Mouse (Mus musculus) spleen, adult 2 months (tissue): ENCODE results near the gene Tm7sf3. TPM values are rescaled to one million over a fixed set of nuclear protein-coding genes. Genes with fewer than 3 reads are reported as not detected.

Source experiments
- DNase-seq, 2 experiments: peaks; one replicate each; pipeline versions ENCODE4 v3.0.0 to v3.0.0-alpha.2; 2012 to 2021; ENCODE audit warnings: low spot score in 2 of 2, low read depth in 1 of 2
- H3K27ac ChIP-seq: fragments of 200-500 bp; 2 replicates; pipeline ENCODE4 v1.5.1; 2012; ENCODE audit warnings: low read length, inconsistent platforms; ENCODE audit not compliant: insufficient read depth
- H3K27me3 ChIP-seq: fragments of 200-500 bp; 2 replicates; pipeline ENCODE4 v1.6.1; 2012; ENCODE audit warnings: mild to moderate bottlenecking, moderate library complexity, low read length, inconsistent platforms; ENCODE audit not compliant: control insufficient read depth, insufficient read depth
- H3K36me3 ChIP-seq: fragments of 200-500 bp; 2 replicates; pipeline ENCODE4 v1.6.1; 2012; ENCODE audit warnings: mild to moderate bottlenecking, low read length, inconsistent platforms; ENCODE audit not compliant: control insufficient read depth, insufficient read depth
- H3K4me1 ChIP-seq: fragments of 200-500 bp; 2 replicates; pipeline ENCODE4 v1.6.1; 2011; ENCODE audit warnings: inconsistent platforms; ENCODE audit not compliant: control insufficient read depth, insufficient read depth, insufficient read length
- H3K4me3 ChIP-seq: fragments of 200-500 bp; 2 replicates; pipeline ENCODE4 v1.5.1; 2011; ENCODE audit warnings: mild to moderate bottlenecking, inconsistent platforms; ENCODE audit not compliant: insufficient read depth, insufficient read length; ENCODE audit errors: extremely low read depth
- CTCF ChIP-seq: fragments of 200-500 bp; IDR thresholded peaks from 2 replicates; pipeline ENCODE4 v1.5.1; 2011; ENCODE audit warnings: mild to moderate bottlenecking, inconsistent platforms; ENCODE audit not compliant: insufficient read depth, insufficient read length, insufficient replicate concordance; ENCODE audit errors: extremely low read depth
- POLR2A ChIP-seq: fragments of 200-500 bp; IDR thresholded peaks from 2 replicates; pipeline ENCODE4 v1.6.1; 2011; ENCODE audit warnings: low read depth, low read length, inconsistent platforms
- whole genome bisulfite sequencing: fragments of 180-500 bp; shearing (Covaris S2); methylation state at CpG from one replicate; pipeline ENCODE4 v1.1.7; 2018; 5-methylcytosine and 5-hydroxymethylcytosine counted together
- polyA plus RNA-seq: library from polyadenylated mRNA; depleted of rRNA; stranded (reverse); fragments of >200 nt; gene quantifications from 2 replicates; pipeline ENCODE4 v1.2.3, GENCODE M21; 2012

Tm7sf3 gene
- polyA plus RNA-seq, 1 experiment = 8.5 TPM

DNA sequence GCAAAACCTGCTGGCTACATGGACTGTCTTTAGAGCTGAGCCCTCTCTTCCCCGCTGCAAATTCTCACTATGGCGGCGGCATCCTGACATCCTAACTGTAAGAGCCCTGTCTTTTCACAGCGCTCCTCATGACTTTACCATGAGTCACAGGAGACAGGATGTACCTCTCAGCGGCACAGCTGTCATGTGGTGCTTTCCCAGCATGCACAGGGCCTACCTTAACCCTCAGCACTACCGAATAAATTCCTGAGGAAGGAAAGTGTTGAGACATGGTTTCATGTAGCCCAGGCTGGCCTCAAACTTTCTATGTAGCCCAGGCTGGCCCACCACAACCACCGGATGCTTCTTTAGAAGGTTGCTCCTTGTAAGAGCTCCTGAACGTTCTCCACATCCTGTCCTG is 26.7 kb downstream of the Tm7sf3 start:
- TF ChIP-seq POLR2A (no peak), CTCF (no peak)
- Histone ChIP-seq H3K27ac (no peak overlapping the region), H3K27me3 (no peaks in the 10 kb centered on the region), H3K4me3 (no peak overlapping the region), H3K4me1 (no peaks in the 10 kb centered on the region), H3K36me3 (peaks cover 7% of the 10 kb centered on the region; the same call in 1 of the 2 replicates)
- no peak for DNase-seq
- 94% methylated on average over 8 of the region's 8 CpGs for WGBS

DNA sequence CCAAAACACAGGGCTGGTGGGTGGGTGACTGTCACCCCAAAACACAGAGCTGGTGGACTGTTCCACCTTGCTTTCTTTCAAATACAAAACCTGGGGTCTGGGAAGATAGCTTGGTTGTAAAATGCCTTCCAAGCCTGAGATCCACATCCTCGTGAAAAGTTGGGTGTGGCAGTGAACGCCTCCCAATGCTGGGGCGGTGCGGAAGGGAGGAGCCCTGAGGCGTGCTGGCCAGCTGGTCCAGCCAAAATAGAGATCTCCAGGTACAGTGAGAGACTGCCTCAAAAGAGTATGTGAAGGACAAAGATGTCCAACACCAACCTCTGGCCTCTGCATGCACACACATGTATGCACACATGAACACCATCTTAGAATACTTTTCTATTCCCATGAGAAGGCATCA is 28.1 kb downstream of the Tm7sf3 start:
- H3K36me3 ChIP-seq = peaks cover 7% of the 10 kb centered on the region; the same call in 1 of the 2 replicates
- H3K4me3 ChIP-seq = no peak overlapping the region
- no peaks in the 10 kb centered on the region for H3K27me3 ChIP-seq
- no peak overlapping the region for H3K27ac ChIP-seq
- DNase-seq = no peak
- 94% methylated on average over 5 of the region's 5 CpGs for WGBS
- no peaks in the 10 kb centered on the region for H3K4me1 ChIP-seq
- TF ChIP-seq POLR2A (no peak), CTCF (no peak)

DNA sequence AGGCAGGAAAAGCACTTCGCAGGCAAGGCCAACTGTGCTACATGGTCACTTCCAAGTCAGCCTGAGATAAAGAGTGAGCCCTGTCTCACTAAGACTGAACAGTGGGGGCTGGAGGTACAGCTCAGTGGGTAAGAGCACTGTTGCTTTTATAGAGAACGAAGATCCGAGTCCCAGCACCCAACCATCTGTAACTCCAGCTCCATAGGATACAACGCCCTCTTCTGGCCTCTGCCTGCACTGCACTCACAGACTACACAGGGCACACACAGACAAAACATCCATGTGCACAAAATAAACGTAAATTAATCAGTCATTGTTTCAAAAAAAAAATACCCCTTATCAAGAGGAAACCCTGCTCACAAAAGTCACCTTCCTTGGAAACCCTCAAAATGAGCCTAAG is 28.7 kb downstream of the Tm7sf3 start:
- no peak for DNase-seq
- Histone ChIP-seq H3K4me3 (no peak overlapping the region), H3K4me1 (no peaks in the 10 kb centered on the region), H3K27me3 (no peaks in the 10 kb centered on the region), H3K36me3 (peaks cover 7% of the 10 kb centered on the region; the same call in 1 of the 2 replicates), H3K27ac (no peak overlapping the region)
- TF ChIP-seq POLR2A = no peak
- TF ChIP-seq CTCF = no peak
- 92% methylated on average over 5 of the region's 5 CpGs for WGBS

DNA sequence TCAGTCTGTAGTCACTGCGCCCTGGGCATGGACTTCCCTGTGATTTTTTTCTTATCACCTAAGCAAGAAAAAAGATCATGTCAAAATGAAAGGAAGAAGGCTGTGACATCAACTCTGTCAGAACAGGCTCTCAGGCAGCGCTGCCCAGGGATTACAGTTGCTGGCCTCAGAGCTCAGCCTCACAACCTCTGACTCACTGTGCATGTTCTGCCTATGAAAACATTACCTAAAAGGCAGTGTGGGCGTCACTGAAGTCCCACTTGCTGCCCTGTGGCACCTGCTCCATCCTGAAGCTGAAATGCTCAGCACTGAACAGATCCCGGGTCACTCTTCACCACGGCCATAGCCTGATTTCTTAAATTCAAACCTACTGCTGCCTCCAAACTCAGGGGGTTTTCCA is 29.9 kb downstream of the Tm7sf3 start:
- no peaks in the 10 kb centered on the region for H3K27me3 ChIP-seq
- peaks cover 4% of the 10 kb centered on the region; the same call in 1 of the 2 replicates for H3K36me3 ChIP-seq
- no peaks in the 10 kb centered on the region for H3K4me1 ChIP-seq
- no peak overlapping the region for H3K27ac ChIP-seq
- TF ChIP-seq POLR2A (no peak), CTCF (no peak)
- no peak overlapping the region for H3K4me3 ChIP-seq
- WGBS = 94% methylated on average over 5 of the region's 5 CpGs
- DNase-seq = no peak

DNA sequence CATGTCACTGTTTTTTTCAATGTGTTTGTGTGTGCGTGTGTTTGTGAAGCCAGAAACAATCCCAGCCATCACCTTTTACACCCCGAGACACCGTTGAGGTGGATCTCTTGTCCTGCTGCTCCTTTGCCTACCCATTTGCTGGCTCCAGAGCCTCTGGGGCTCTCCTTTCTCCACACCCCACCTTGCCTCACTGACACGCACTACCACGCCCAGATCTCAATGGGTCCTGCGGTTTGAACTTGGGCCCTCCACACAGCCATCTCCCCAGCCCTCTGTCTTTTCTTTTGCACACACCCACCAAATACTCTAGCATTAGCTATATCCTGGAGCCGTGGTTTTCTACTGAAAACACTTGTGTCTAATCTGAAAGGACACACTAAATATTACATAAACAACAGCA is 30.7 kb downstream of the Tm7sf3 start:
- H3K36me3 ChIP-seq = peaks cover 4% of the 10 kb centered on the region; the same call in 1 of the 2 replicates
- no peak overlapping the region for H3K4me3 ChIP-seq
- H3K4me1 ChIP-seq = no peaks in the 10 kb centered on the region
- H3K27ac ChIP-seq = peak overlapping the region; percentile 24; the same call in 1 of the 2 replicates
- TF ChIP-seq CTCF = no peak
- TF ChIP-seq POLR2A = no peak
- 86% methylated on average over 7 of the region's 7 CpGs for WGBS
- no peaks in the 10 kb centered on the region for H3K27me3 ChIP-seq
- no peak for DNase-seq

DNA sequence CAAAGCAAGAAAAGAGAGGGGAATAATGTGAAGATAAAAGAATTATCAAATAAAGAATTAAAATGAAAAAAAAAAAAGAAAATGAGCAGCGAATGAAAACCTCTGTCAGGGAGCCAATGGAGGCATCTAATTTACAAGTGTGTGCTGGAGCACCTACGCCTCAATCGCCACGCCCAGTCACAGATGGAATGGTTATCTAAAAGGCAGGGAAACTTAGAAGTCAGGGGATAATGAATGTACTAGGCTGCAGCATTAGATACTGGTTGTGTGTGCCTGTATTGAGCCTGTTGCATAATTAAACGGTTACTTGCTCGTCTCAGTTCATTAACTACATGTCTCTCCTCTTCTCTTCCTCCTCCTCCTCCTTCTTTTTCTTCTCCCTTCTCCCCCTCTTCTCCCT is 31.2 kb downstream of the Tm7sf3 start:
- no peak overlapping the region for H3K4me3 ChIP-seq
- TF ChIP-seq CTCF = no peak
- TF ChIP-seq POLR2A = no peak
- no peak overlapping the region for H3K27ac ChIP-seq
- DNase-seq = no peak
- no peaks in the 10 kb centered on the region for H3K27me3 ChIP-seq
- H3K36me3 ChIP-seq = peaks cover 4% of the 10 kb centered on the region; the same call in 1 of the 2 replicates
- WGBS = 91% methylated on average over 6 of the region's 6 CpGs
- H3K4me1 ChIP-seq = no peaks in the 10 kb centered on the region

DNA sequence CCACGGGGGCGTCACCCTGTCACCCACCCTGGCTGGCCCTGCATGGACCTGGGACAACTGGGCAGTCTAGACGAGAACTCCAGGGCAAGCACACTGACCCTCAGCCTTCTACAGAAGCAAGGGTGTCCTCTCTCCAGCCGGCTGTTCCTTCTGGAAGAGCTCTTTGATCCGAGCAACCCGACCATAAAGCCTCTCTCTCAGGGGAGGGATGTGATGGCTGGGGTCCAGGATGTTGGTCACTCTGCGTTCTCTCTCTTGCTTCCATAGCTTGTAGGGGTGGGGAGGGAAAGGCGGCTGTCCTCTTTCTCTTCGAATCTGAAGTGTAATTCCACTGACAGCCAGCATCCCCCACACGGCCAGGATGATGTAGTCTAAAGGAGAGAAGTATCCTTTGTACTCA is 39.0 kb downstream of the Tm7sf3 start:
- TF ChIP-seq POLR2A = no peak
- no peak for TF ChIP-seq CTCF
- H3K27ac ChIP-seq = no peak overlapping the region
- 90% methylated on average over 10 of the region's 10 CpGs for WGBS
- H3K27me3 ChIP-seq = no peaks in the 10 kb centered on the region
- no peak for DNase-seq
- peaks cover 29% of the 10 kb centered on the region for H3K36me3 ChIP-seq
- no peak overlapping the region for H3K4me3 ChIP-seq
- H3K4me1 ChIP-seq = no peaks in the 10 kb centered on the region
